Mouse (Mus musculus) embryonic fibroblast, embryonic 13.5 days (primary cell): ENCODE measurements at regions not wholly inside any gene's neighbourhood (a gene's known extent, or its start where the extent isn't known, plus 50 kb on each side); places are given as distances from the start of the nearest gene placed in this dataset.

Experiments
- CTCF ChIP-seq: IDR thresholded peaks from 2 replicates; pipeline ENCODE4 v1.5.1; 2011; ENCODE audit warnings: mild to moderate bottlenecking, control low read depth, low read length, moderate library complexity, borderline replicate concordance; ENCODE audit not compliant: insufficient read depth
- POLR2A ChIP-seq: IDR thresholded peaks from 2 replicates; pipeline ENCODE4 v1.6.1; 2011; ENCODE audit warnings: low read depth, mild to moderate bottlenecking, control low read depth, low read length, moderate library complexity

GRCm38 (mm10) chr4:32085040-32085439 lies 121.1 kb downstream of the Map3k7 start:
- no peak for TF ChIP-seq CTCF
- TF ChIP-seq POLR2A = no peak
